9 mouse cellular contexts compared by ENCODE assay signal in genomic region chr12:35532151-35532550, GRCm38 (mm10). TPM values are rescaled to one million over a fixed set of nuclear protein-coding genes. Genes with fewer than 3 reads are reported as not detected.
DNase-seq lines count a peak whose midpoint lies in the region; ATAC-seq and TF ChIP-seq lines count a peak whose summit lies in the region.
"Had no signal": no experiment of that assay in that cellular context is flagged by ENCODE, and none has a peak within 500 bp of the region (broad histone marks: within the 10 kb centered on the region; RNA-seq: fewer than 3 reads in every experiment).

No protein-coding gene starts in this region.

- H3K9me3 ChIP-seq in MEL (replicated peaks; ENCODE audit: insufficient read depth, low read length) = no peaks in the 10 kb centered on the region
- no peaks in the 10 kb centered on the region for H3K9me3 ChIP-seq in liver, embryonic 13.5 days (replicated peaks)
- H3K9me3 ChIP-seq: limb, embryonic 12.5 days had no signal

- no peaks in the 10 kb centered on the region for H3K4me1 ChIP-seq in MEL (ENCODE audit: control insufficient read depth in 1 of 2, insufficient read depth in 2 of 2, low read length in 2 of 2)
- peaks cover 29% of the 10 kb centered on the region for H3K4me1 ChIP-seq in liver, embryonic 13.5 days (replicated peaks)
- H3K4me1 ChIP-seq: limb, embryonic 12.5 days had no signal

- no peaks in the 10 kb centered on the region for H3K36me3 ChIP-seq in MEL (ENCODE audit: control insufficient read depth in 1 of 2, insufficient read depth in 2 of 2, low read length in 2 of 2)
- H3K36me3 ChIP-seq in liver, embryonic 13.5 days = no peaks in the 10 kb centered on the region
- H3K36me3 ChIP-seq: limb, embryonic 12.5 days had no signal

- TF ChIP-seq CTCF in MEL (IDR thresholded peaks at IDR 0.05 in 2 of 3, conservative IDR thresholded peaks at IDR 0.05 in 1 of 3; ENCODE audit: control insufficient read depth in 1 of 3, insufficient read depth in 1 of 3, low read depth in 2 of 3, low read length in 3 of 3, poor library complexity in 1 of 3, severe bottlenecking in 1 of 3) = peak; percentile 2 to 57 (median 47); a peak in 4 of 6 replicates

- H3K4me3 ChIP-seq in MEL (ENCODE audit: control insufficient read depth in 1 of 2, insufficient read depth in 1 of 2, low read depth in 2 of 2, low read length in 2 of 2) = no peak overlapping the region
- H3K4me3 ChIP-seq in liver, embryonic 13.5 days (replicated peaks) = no peak overlapping the region
- H3K4me3 ChIP-seq: limb, embryonic 12.5 days had no signal

- no peak for ATAC-seq in liver, embryonic 13.5 days (ENCODE audit: low read depth)

- peak; percentile 37 for TF ChIP-seq RAD21 in MEL (IDR thresholded peaks at IDR 0.05; ENCODE audit: low read depth, low read length)

- no peak for TF ChIP-seq POLR2A in MEL (IDR thresholded peaks at IDR 0.05; ENCODE audit: control insufficient read depth in 1 of 2, insufficient read depth in 1 of 2, low read depth in 1 of 2, low read length in 2 of 2, poor library complexity in 1 of 2)

- 8% methylated on average over 5 of the region's 5 CpGs for WGBS in liver, embryonic 13.5 days (ENCODE audit: insufficient replicate concordance)

- H3K4me2 ChIP-seq in liver, embryonic 13.5 days = no peak overlapping the region
- H3K4me2 ChIP-seq: limb, embryonic 12.5 days had no signal

- no peaks in the 10 kb centered on the region for H3K27me3 ChIP-seq in MEL (ENCODE audit: control insufficient read depth in 1 of 2, insufficient read depth in 2 of 2, low read length in 2 of 2)
- H3K27me3 ChIP-seq in liver, embryonic 13.5 days = no peaks in the 10 kb centered on the region

- no peak for TF ChIP-seq EP300 in MEL (IDR thresholded peaks at IDR 0.05; ENCODE audit: low read depth in 1 of 2, low read length in 2 of 2)

- DNase-seq in 3134 (ENCODE audit: extremely low read depth, insufficient read length, low spot score) (peak; percentile 9), MEL (ENCODE audit: low read depth, low spot score) (peak; percentile 50)
- peak; percentile 42 for DNase-seq in cerebellum, adult 9-11 months
- peak; percentile 21 to 70 for DNase-seq in gastrocnemius, postnatal 4 days (ENCODE audit: low spot score in 2 of 2)
- peak; percentile 72 for DNase-seq in kidney, postnatal 14 days
- DNase-seq in liver, embryonic 13.5 days = peak; percentile 42
- DNase-seq in ovary, postnatal 10 days (ENCODE audit: low spot score) = peak; percentile 29
- DNase-seq in thymus, postnatal 10 days (ENCODE audit: low spot score in 2 of 2) = peak; percentile 50 to 73

- H3K79me2 ChIP-seq in MEL (ENCODE audit: control insufficient read depth, insufficient read depth, low read length, poor library complexity) = no peaks in the 10 kb centered on the region

- no peak overlapping the region for H3K27ac ChIP-seq in MEL (ENCODE audit: control insufficient read depth, low read depth, low read length)
- no peak overlapping the region for H3K27ac ChIP-seq in liver, embryonic 13.5 days
- H3K27ac ChIP-seq: limb, embryonic 12.5 days had no signal

- H3K9ac ChIP-seq in MEL (ENCODE audit: control insufficient read depth, low read depth, low read length, poor library complexity, severe bottlenecking) = no peak overlapping the region
- no peak overlapping the region for H3K9ac ChIP-seq in liver, embryonic 13.5 days
- H3K9ac ChIP-seq: limb, embryonic 12.5 days had no signal

TF ChIP-seq in MEL, 35 proteins besides CTCF, POLR2A, EP300 and RAD21:
- peak; percentile 61 for TF ChIP-seq SMC3 (IDR thresholded peaks at IDR 0.05; ENCODE audit: low read depth, low read length)
- TF ChIP-seq ELF1 (IDR thresholded peaks at IDR 0.05; ENCODE audit: low read depth, low read length) = no peak

RNA-seq across cellular contexts. Expression of gene Ahr, which starts 2.7 kb away (rescaled TPM):
- not detected in 2 replicates for total RNA-seq in MEL (2012; rRNA removed)
- not detected for polyA plus RNA-seq in MEL (2012; ENCODE audit: insufficient read depth in 1 of 2, insufficient read length in 2 of 2, low read depth in 1 of 2, low replicate concordance in 2 of 2, missing spikeins in 1 of 2)
- 1 to 10 TPM; 7.4 to 8.0 TPM for total RNA-seq in gastrocnemius, postnatal 4 days (2021)
- polyA plus RNA-seq in liver, embryonic 13.5 days (2015; fragmentation: Nextera tagmentation; extraction: Ambion mirVana) = 1.7 and 2.0 TPM in 2 replicates

Comparison
In these comparisons a context has a peak if more than half of its experiments do, and no peak if none do; other contexts are left out.
1. DNase-seq: peak in every context shown above with its lines; median percentile 72 in kidney, postnatal 14 days; 62 in thymus, postnatal 10 days; 50 in MEL; 46 in gastrocnemius, postnatal 4 days; 42 in cerebellum, adult 9-11 months; 42 in liver, embryonic 13.5 days; 29 in ovary, postnatal 10 days; 9 in 3134.